Mouse (Mus musculus) activated CD4-positive, CD25-positive, alpha-beta regulatory T cell, adult 9 weeks (primary cell): ENCODE results near the gene Frk. TPM values are rescaled to one million over a fixed set of nuclear protein-coding genes. Genes with fewer than 3 reads are reported as not detected.

Source experiments
- polyA plus RNA-seq: library from polyadenylated mRNA; unstranded; fragments of 100-300 nt; shearing (Covaris generic); gene quantifications from one replicate; pipeline ENCODE4 v1.2.1, GENCODE M21; 2017

Gene Frk
- polyA plus RNA-seq = not detected

GRCm38 (mm10) chr10:34483297-34484013, at the start of gene Frk:
Gene Frk (plus strand): TSS chr10:34483399.

Other genes with a start within 250 kb of the Frk start
- 77.9 TPM for gene Tspyl1, start 201.2 kb upstream of the Frk start, polyA plus RNA-seq
- gene Tspyl4, start 186.0 kb upstream of the Frk start, polyA plus RNA-seq = 13.3 TPM
- gene Col10a1, start 93.4 kb upstream of the Frk start, polyA plus RNA-seq = 1.3 TPM
- 68.8 TPM for gene Nt5dc1, start 64.8 kb upstream of the Frk start, polyA plus RNA-seq